Comparison of ENCODE assay signal across 21 mouse cellular contexts in the genomic region with DNA sequence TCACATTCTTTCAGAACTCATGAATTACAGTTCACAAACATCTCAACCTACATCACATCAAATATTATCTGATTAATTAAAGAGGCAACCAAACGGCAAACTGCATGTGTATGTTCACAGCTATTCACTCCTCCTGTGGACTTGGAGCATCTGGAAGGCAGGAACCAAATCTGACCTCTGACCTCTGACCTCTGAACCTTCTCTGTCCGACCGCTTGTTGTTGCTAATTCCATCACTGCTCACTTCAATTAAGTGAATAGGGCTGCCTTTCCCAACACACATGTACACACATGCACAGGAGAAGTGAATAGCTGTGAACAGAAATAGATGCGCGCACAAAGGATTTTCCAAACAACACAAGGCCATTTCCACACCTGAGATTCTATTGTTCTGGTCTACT. TPM values are rescaled to one million over a fixed set of nuclear protein-coding genes. Genes with fewer than 3 reads are reported as not detected.
A peak's percentile ranks its signal among the peaks of the same experiment; 100 is the strongest.
DNase-seq lines count a peak whose midpoint lies in the region; ATAC-seq lines count a peak whose summit lies in the region.
"Had no signal": no experiment of that assay in that cellular context is flagged by ENCODE, and none has a peak within 500 bp of the region (broad histone marks: within the 10 kb centered on the region; RNA-seq: fewer than 3 reads in every experiment).

No protein-coding gene starts in this region.

- H3K4me2 ChIP-seq in midbrain, embryonic 11.5 days = no peak overlapping the region
- no peak overlapping the region for H3K4me2 ChIP-seq in midbrain, embryonic 15.5 days
- H3K4me2 ChIP-seq: embryonic facial prominence, embryonic 13.5 days; heart, embryonic 13.5 days; hindbrain, embryonic 12.5 days; limb, embryonic 15.5 days; liver, embryonic 13.5 days; neural tube, embryonic 13.5 days had no signal

- H3K9ac ChIP-seq in midbrain, embryonic 11.5 days (ENCODE audit: low read length) = no peak overlapping the region
- H3K9ac ChIP-seq in midbrain, embryonic 15.5 days = no peak overlapping the region
- H3K9ac ChIP-seq: embryonic facial prominence, embryonic 13.5 days; heart, embryonic 13.5 days; hindbrain, embryonic 12.5 days; limb, embryonic 15.5 days; liver, embryonic 13.5 days; neural tube, embryonic 13.5 days had no signal

- no peak overlapping the region for H3K27ac ChIP-seq in midbrain, embryonic 11.5 days (ENCODE audit: low read depth, low read length)
- H3K27ac ChIP-seq in midbrain, embryonic 15.5 days = no peak overlapping the region
- H3K27ac ChIP-seq: embryonic facial prominence, embryonic 13.5 days; heart, adult 2 months; heart, embryonic 13.5 days; hindbrain, embryonic 12.5 days; layer of hippocampus, adult 2 months; limb, embryonic 15.5 days; liver, embryonic 13.5 days; neural tube, embryonic 13.5 days; stomach, postnatal 0 days had no signal

- no peaks in the 10 kb centered on the region for H3K4me1 ChIP-seq in midbrain, embryonic 11.5 days (ENCODE audit: control insufficient read depth, insufficient read depth, low read length)
- no peaks in the 10 kb centered on the region for H3K4me1 ChIP-seq in midbrain, embryonic 15.5 days

- H3K36me3 ChIP-seq in midbrain, embryonic 11.5 days (ENCODE audit: control insufficient read depth, insufficient read depth, low read length) = no peaks in the 10 kb centered on the region
- H3K36me3 ChIP-seq in midbrain, embryonic 15.5 days (replicated peaks) = no peaks in the 10 kb centered on the region
- H3K36me3 ChIP-seq: embryonic facial prominence, embryonic 13.5 days; forebrain, embryonic 10.5 days; G1E; heart, embryonic 13.5 days; hindbrain, embryonic 12.5 days; limb, embryonic 15.5 days; liver, embryonic 13.5 days; neural tube, embryonic 13.5 days had no signal

- ATAC-seq in midbrain, embryonic 11.5 days (ENCODE audit: low FRiP score) = no peak
- ATAC-seq in midbrain, embryonic 15.5 days (replicated peaks) = no peak
- ATAC-seq: forebrain, embryonic 16.5 days had no signal

- no peaks in the 10 kb centered on the region for H3K9me3 ChIP-seq in midbrain, embryonic 11.5 days (ENCODE audit: control insufficient read depth, low read length)
- no peaks in the 10 kb centered on the region for H3K9me3 ChIP-seq in midbrain, embryonic 15.5 days
- H3K9me3 ChIP-seq: liver, embryonic 13.5 days; neural tube, embryonic 13.5 days had no signal

- DNase-seq in midbrain, embryonic 11.5 days (ENCODE audit: low spot score, missing footprints) = peak; percentile 83
- DNase-seq in ZHBTc4 (ENCODE audit: low read depth, low spot score) = peak; percentile 41
- peak; percentile 66 for DNase-seq in embryo, embryonic 9.5 days (ENCODE audit: extremely low spot score)
- DNase-seq in yolk sac, embryonic 10.5 days (ENCODE audit: low spot score) = peak; percentile 15
- DNase-seq in kidney, postnatal 25 days = no peak
- DNase-seq in urinary bladder, adult 2 months (ENCODE audit: low spot score) = no peak
- DNase-seq: liver, embryonic 13.5 days; midbrain, embryonic 14.5 days; right cerebral cortex, postnatal 4 days had no signal

- H3K4me3 ChIP-seq in midbrain, embryonic 11.5 days (ENCODE audit: low read depth, low read length) = no peak overlapping the region
- H3K4me3 ChIP-seq in midbrain, embryonic 15.5 days = no peak overlapping the region
- H3K4me3 ChIP-seq: embryonic facial prominence, embryonic 13.5 days; forebrain, embryonic 10.5 days; heart, adult 2 months; heart, embryonic 13.5 days; hindbrain, embryonic 12.5 days; layer of hippocampus, adult 2 months; limb, embryonic 15.5 days; liver, embryonic 13.5 days; neural tube, embryonic 13.5 days had no signal

- WGBS in midbrain, embryonic 11.5 days = 68% methylated on average over 5 of the region's 5 CpGs
- WGBS in midbrain, embryonic 15.5 days = 66% methylated on average over 5 of the region's 5 CpGs

- H3K27me3 ChIP-seq in midbrain, embryonic 11.5 days (ENCODE audit: control insufficient read depth, insufficient read depth, low read length) = no peaks in the 10 kb centered on the region
- no peaks in the 10 kb centered on the region for H3K27me3 ChIP-seq in midbrain, embryonic 15.5 days (replicated peaks)
- H3K27me3 ChIP-seq: embryonic facial prominence, embryonic 13.5 days; heart, embryonic 13.5 days; limb, embryonic 15.5 days; neural tube, embryonic 13.5 days had no signal

RNA-seq across cellular contexts. Expression of a gene that starts 14.3 kb away (rescaled TPM):
- polyA plus RNA-seq in midbrain, embryonic 11.5 days (2014; fragmentation: Nextera tagmentation; extraction: Ambion mirVana) = 9.4 and 10.7 TPM in 2 replicates
- polyA plus RNA-seq in midbrain, embryonic 15.5 days (2015; fragmentation: Nextera tagmentation; extraction: Ambion mirVana) = 20.0 and 21.1 TPM in 2 replicates
- 28.7 and 30.1 TPM in 2 replicates for polyA plus RNA-seq in urinary bladder, adult 2 months (2012; rRNA removed)

RNA-seq across cellular contexts. Expression of a gene that starts 28.3 kb away (rescaled TPM):
- 83.6 and 89.2 TPM in 2 replicates for polyA plus RNA-seq in midbrain, embryonic 11.5 days (2014; fragmentation: Nextera tagmentation; extraction: Ambion mirVana)
- polyA plus RNA-seq in midbrain, embryonic 15.5 days (2015; fragmentation: Nextera tagmentation; extraction: Ambion mirVana) = 53.2 and 56.3 TPM in 2 replicates
- polyA plus RNA-seq in urinary bladder, adult 2 months (2012; rRNA removed) = 43.0 and 45.3 TPM in 2 replicates

RNA-seq across cellular contexts. Expression of a gene that starts 60.0 kb away (rescaled TPM):
- polyA plus RNA-seq in midbrain, embryonic 11.5 days (2014; fragmentation: Nextera tagmentation; extraction: Ambion mirVana) = 16.0 and 18.0 TPM in 2 replicates
- 13.6 and 17.3 TPM in 2 replicates for polyA plus RNA-seq in midbrain, embryonic 15.5 days (2015; fragmentation: Nextera tagmentation; extraction: Ambion mirVana)
- polyA plus RNA-seq in urinary bladder, adult 2 months (2012; rRNA removed) = 7.0 and 9.1 TPM in 2 replicates

Comparison
In these comparisons a context has a peak if more than half of its experiments do, and no peak if none do; other contexts are left out.
1. DNase-seq: peak in midbrain, embryonic 11.5 days (single experiment), ZHBTc4 (single experiment), embryo, embryonic 9.5 days (single experiment) and yolk sac, embryonic 10.5 days (single experiment); none in kidney, postnatal 25 days (0 of 2) and urinary bladder, adult 2 months (single experiment).